Mouse (Mus musculus) left cerebral cortex, adult 9 months (tissue): ENCODE measurements at regions not wholly inside any gene's neighbourhood (a gene's known extent, or its start where the extent isn't known, plus 50 kb on each side); places are given as distances from the start of the nearest gene placed in this dataset.

Source experiments
- DNase-seq, 2 experiments: peaks; one replicate each; pipeline ENCODE4 v3.0.0; 2022; ENCODE audit warnings: low spot score in 2 of 2

- no peak for DNase-seq
These were observed 352.8 kb upstream of the Slco3a1 start for GRCm38 (mm10) chr7:74907391-74907790.

GRCm38 (mm10) chr7:74877466-74877865 lies 322.9 kb upstream of the Slco3a1 start:
- DNase-seq = peak in 1 of 2 experiments; percentile 17

GRCm38 (mm10) chr7:74876667-74877066 lies 322.1 kb upstream of the Slco3a1 start:
- DNase-seq = peak in 1 of 2 experiments; percentile 14

- no peak for DNase-seq
These were observed 315.7 kb upstream of the Slco3a1 start for GRCm38 (mm10) chr7:74870250-74870649.

- no peak for DNase-seq
These were observed 308.1 kb upstream of the Slco3a1 start for GRCm38 (mm10) chr7:74862727-74863126.

- DNase-seq = no peak
These were observed 289.8 kb upstream of the Slco3a1 start for GRCm38 (mm10) chr7:74844306-74844929.

- no peak for DNase-seq
These were observed 268.7 kb upstream of the Slco3a1 start for GRCm38 (mm10) chr7:74823286-74823685.

- DNase-seq = no peak
These were observed 238.7 kb upstream of the Slco3a1 start for GRCm38 (mm10) chr7:74793241-74793640.

GRCm38 (mm10) chr7:74788696-74789095 lies 234.1 kb upstream of the Slco3a1 start:
- DNase-seq = no peak

GRCm38 (mm10) chr7:74771435-74772406 lies 217.1 kb upstream of the Slco3a1 start:
- DNase-seq = no peak

- no peak for DNase-seq
These were observed 212.0 kb upstream of the Slco3a1 start for GRCm38 (mm10) chr7:74766550-74766949.

- no peak for DNase-seq
These were observed 202.9 kb upstream of the Slco3a1 start for GRCm38 (mm10) chr7:74757469-74757868.

- no peak for DNase-seq
These were observed 193.1 kb upstream of the Slco3a1 start for GRCm38 (mm10) chr7:74747704-74748103.

GRCm38 (mm10) chr7:74734941-74735340 lies 180.4 kb upstream of the Slco3a1 start:
- DNase-seq = no peak

- DNase-seq = no peak
These were observed 171.9 kb upstream of the Slco3a1 start for GRCm38 (mm10) chr7:74726324-74726991.

GRCm38 (mm10) chr7:74719321-74719720 lies 164.7 kb upstream of the Slco3a1 start:
- peak; percentile 15 to 66 for DNase-seq

GRCm38 (mm10) chr7:74709993-74710581 lies 155.5 kb upstream of the Slco3a1 start:
- DNase-seq = no peak

GRCm38 (mm10) chr7:74709006-74709405 lies 154.4 kb upstream of the Slco3a1 start:
- peak; percentile 11 to 35 for DNase-seq

- no peak for DNase-seq
These were observed 149.0 kb upstream of the Slco3a1 start for GRCm38 (mm10) chr7:74703533-74703932.

GRCm38 (mm10) chr7:74697794-74698354 lies 143.3 kb upstream of the Slco3a1 start:
- DNase-seq = no peak

- no peak for DNase-seq
These were observed 141.7 kb upstream of the Slco3a1 start for GRCm38 (mm10) chr7:74696286-74696685.

- no peak for DNase-seq
These were observed 138.5 kb upstream of the Slco3a1 start for GRCm38 (mm10) chr7:74693049-74693448.
